Mouse (Mus musculus) midbrain, embryonic 14.5 days (tissue): Measurements from ENCODE around the gene Cryge. TPM values are rescaled to one million over a fixed set of nuclear protein-coding genes. Genes with fewer than 3 reads are reported as not detected.

ENCODE experiments used
- polyA plus RNA-seq: library from polyadenylated mRNA; unstranded; fragments of >200 nt; fragmentation: Nextera tagmentation; extraction: Ambion mirVana; gene quantifications from 2 replicates; pipeline ENCODE4 v1.2.1, GENCODE M21; 2014

The Cryge gene
- polyA plus RNA-seq, 1 experiment from 2014 or later = not detected

Other genes with a start within 250 kb of the Cryge start
- gene Plekhm3, start 94.3 kb downstream of the Cryge start, polyA plus RNA-seq = 11.7 and 12.3 TPM in 2 replicates
- gene Akr1cl, start 18.4 kb downstream of the Cryge start, polyA plus RNA-seq = not detected in 2 replicates
- not detected in 2 replicates for gene Crygd, start 12.3 kb upstream of the Cryge start, polyA plus RNA-seq
- gene Crygc, start 22.5 kb upstream of the Cryge start, polyA plus RNA-seq = not detected in 2 replicates
- not detected in 2 replicates for gene Crygb, start 31.1 kb upstream of the Cryge start, polyA plus RNA-seq
- not detected in 2 replicates for gene Cryga, start 52.2 kb upstream of the Cryge start, polyA plus RNA-seq
- gene Gm28845, start 68.4 kb upstream of the Cryge start, polyA plus RNA-seq = not detected in 2 replicates
- gene D630023F18Rik, start 72.1 kb upstream of the Cryge start, polyA plus RNA-seq = 0.57 and 0.80 TPM in 2 replicates
- 494 and 592 TPM in 2 replicates for gene Idh1, start 135.4 kb upstream of the Cryge start, polyA plus RNA-seq
- 18.8 and 22.4 TPM in 2 replicates for gene Pikfyve, start 135.5 kb upstream of the Cryge start, polyA plus RNA-seq
- gene Pth2r, start 230.9 kb upstream of the Cryge start, polyA plus RNA-seq = 0.93 and 1.1 TPM in 2 replicates